Mouse (Mus musculus) MEL (cell line): ENCODE results near the gene Dop1a. TPM values are rescaled to one million over a fixed set of nuclear protein-coding genes. Genes with fewer than 3 reads are reported as not detected.
A peak's percentile ranks its signal among the peaks of the same experiment; 100 is the strongest.

Source experiments
- DNase-seq: peaks from one replicate; pipeline ENCODE4 v3.0.0; 2011; ENCODE audit warnings: low read depth, low spot score
- H3K27ac ChIP-seq: 2 replicates; pipeline ENCODE4 v1.5.1; 2012; ENCODE audit warnings: low read depth, mild to moderate bottlenecking, control low read depth, low read length, moderate library complexity; ENCODE audit not compliant: control insufficient read depth
- H3K27me3 ChIP-seq, 2 experiments: fragments of 150-350 bp in 1 of 2; sonication (generic) in 1 of 2; 2 replicates each; pipeline ENCODE4 v1.6.1; 2012; ENCODE audit warnings: low read length in 2 of 2, mild to moderate bottlenecking in 2 of 2, improper control_type of control experiment in 1 of 2, moderate library complexity in 1 of 2; ENCODE audit not compliant: insufficient read depth in 2 of 2, control insufficient read depth in 1 of 2
- H3K36me3 ChIP-seq, 2 experiments: 2 replicates each; pipeline ENCODE4 v1.6.1; 2012 to 2014; ENCODE audit warnings: low read length in 2 of 2, improper control_type of control experiment in 1 of 2, inconsistent platforms in 1 of 2, mild to moderate bottlenecking in 1 of 2; ENCODE audit not compliant: insufficient read depth in 2 of 2, control insufficient read depth in 1 of 2
- H3K4me1 ChIP-seq, 2 experiments: fragments of 150-350 bp in 1 of 2; sonication (generic) in 1 of 2; 2 replicates each; pipeline ENCODE4 v1.6.1; 2012; ENCODE audit warnings: low read length in 2 of 2, improper control_type of control experiment in 1 of 2, mild to moderate bottlenecking in 1 of 2; ENCODE audit not compliant: insufficient read depth in 2 of 2, control insufficient read depth in 1 of 2
- H3K4me3 ChIP-seq, 2 experiments: fragments of 150-350 bp in 1 of 2; sonication (generic) in 1 of 2; 2 replicates each; pipeline ENCODE4 v1.5.1; 2012; ENCODE audit warnings: low read depth in 2 of 2, low read length in 2 of 2, mild to moderate bottlenecking in 2 of 2, moderate library complexity in 2 of 2, control low read depth in 1 of 2, improper control_type of control experiment in 1 of 2; ENCODE audit not compliant: control insufficient read depth in 1 of 2, insufficient read depth in 1 of 2
- H3K79me2 ChIP-seq: 2 replicates; pipeline ENCODE4 v1.6.1; 2012; ENCODE audit warnings: mild to moderate bottlenecking, low read length, moderate library complexity; ENCODE audit not compliant: control insufficient read depth, poor library complexity, insufficient read depth
- H3K9ac ChIP-seq: 2 replicates; pipeline ENCODE4 v1.6.1; 2012; ENCODE audit warnings: low read depth, mild to moderate bottlenecking, control low read depth, low read length, moderate library complexity; ENCODE audit not compliant: control insufficient read depth, poor library complexity, severe bottlenecking
- H3K9me3 ChIP-seq: fragments of 150-350 bp; sonication (generic); replicated peaks from 2 replicates; pipeline ENCODE4 v1.6.1; 2012; ENCODE audit warnings: mild to moderate bottlenecking, low read length, improper control_type of control experiment, moderate library complexity; ENCODE audit not compliant: insufficient read depth
- BHLHE40 ChIP-seq: IDR thresholded peaks from 2 replicates; pipeline ENCODE4 v1.6.1; 2012; ENCODE audit warnings: low read depth, mild to moderate bottlenecking, inconsistent platforms, low read length, improper control_type of control experiment, borderline replicate concordance
- CHD2 ChIP-seq: IDR thresholded peaks from 2 replicates; pipeline ENCODE4 v1.6.1; 2011; ENCODE audit warnings: low read length, improper control_type of control experiment
- ELF1 ChIP-seq: IDR thresholded peaks from 2 replicates; pipeline ENCODE4 v1.6.1; 2014; ENCODE audit warnings: low read depth, mild to moderate bottlenecking, inconsistent platforms, low read length, improper control_type of control experiment, moderate library complexity
- EP300 ChIP-seq, 2 experiments: IDR thresholded peaks; 2 replicates each; pipeline ENCODE4 v1.6.1; 2011; ENCODE audit warnings: improper control_type of control experiment in 2 of 2, low read length in 2 of 2, low read depth in 1 of 2, mild to moderate bottlenecking in 1 of 2
- ETS1 ChIP-seq: IDR thresholded peaks from 2 replicates; pipeline ENCODE4 v1.6.1; 2012; ENCODE audit warnings: low read depth, mild to moderate bottlenecking, inconsistent platforms, low read length, improper control_type of control experiment, moderate library complexity
- GABPA ChIP-seq: IDR thresholded peaks from 2 replicates; pipeline ENCODE4 v1.6.1; 2012; ENCODE audit warnings: low read depth, mild to moderate bottlenecking, inconsistent platforms, low read length, improper control_type of control experiment, moderate library complexity
- GATA1 ChIP-seq: IDR thresholded peaks from 2 replicates; pipeline ENCODE4 v1.6.1; 2011; ENCODE audit warnings: low read depth, low read length, improper control_type of control experiment
- JUND ChIP-seq: IDR thresholded peaks from 2 replicates; pipeline ENCODE4 v1.6.1; 2011; ENCODE audit warnings: low read depth, mild to moderate bottlenecking, improper control_type of control experiment, low read length
- KAT2A ChIP-seq: conservative IDR thresholded peaks from 2 replicates; pipeline ENCODE4 v1.6.1; 2012; ENCODE audit warnings: low read depth, low read length, improper control_type of control experiment, inconsistent platforms
- MAFK ChIP-seq: IDR thresholded peaks from 2 replicates; pipeline ENCODE4 v1.6.1; 2011; ENCODE audit warnings: low read depth, mild to moderate bottlenecking, low read length, improper control_type of control experiment, borderline replicate concordance
- MAX ChIP-seq: IDR thresholded peaks from 2 replicates; pipeline ENCODE4 v1.6.1; 2011; ENCODE audit warnings: low read length, improper control_type of control experiment
- MAZ ChIP-seq: IDR thresholded peaks from 2 replicates; pipeline ENCODE4 v1.6.1; 2012; ENCODE audit warnings: low read depth, mild to moderate bottlenecking, inconsistent platforms, low read length, improper control_type of control experiment
- MXI1 ChIP-seq: IDR thresholded peaks from 2 replicates; pipeline ENCODE4 v1.6.1; 2011; ENCODE audit warnings: mild to moderate bottlenecking, low read depth, low read length, improper control_type of control experiment
- MYB ChIP-seq: IDR thresholded peaks from 2 replicates; pipeline ENCODE4 v1.6.1; 2011; ENCODE audit warnings: mild to moderate bottlenecking, low read depth, low read length, improper control_type of control experiment
- MYC ChIP-seq: IDR thresholded peaks from 2 replicates; pipeline ENCODE4 v1.6.1; 2011; ENCODE audit warnings: low read depth, mild to moderate bottlenecking, low read length, improper control_type of control experiment, moderate library complexity
- NELFE ChIP-seq: IDR thresholded peaks from 2 replicates; pipeline ENCODE4 v1.6.1; 2011; ENCODE audit warnings: low read depth, low read length, improper control_type of control experiment
- NRF1 ChIP-seq: IDR thresholded peaks from 2 replicates; pipeline ENCODE4 v1.6.1; 2014; ENCODE audit warnings: low read depth, mild to moderate bottlenecking, inconsistent platforms, low read length, improper control_type of control experiment, moderate library complexity; ENCODE audit not compliant: poor library complexity, insufficient read depth, severe bottlenecking
- POLR2AphosphoS2 ChIP-seq: IDR thresholded peaks from 2 replicates; pipeline ENCODE4 v1.6.1; 2011; ENCODE audit warnings: low read length, improper control_type of control experiment
- RAD21 ChIP-seq: IDR thresholded peaks from 2 replicates; pipeline ENCODE4 v1.6.1; 2011; ENCODE audit warnings: mild to moderate bottlenecking, low read depth, low read length, improper control_type of control experiment
- RCOR1 ChIP-seq: IDR thresholded peaks from 2 replicates; pipeline ENCODE4 v1.6.1; 2012; ENCODE audit warnings: low read depth, mild to moderate bottlenecking, inconsistent platforms, low read length, improper control_type of control experiment
- SIN3A ChIP-seq: IDR thresholded peaks from 2 replicates; pipeline ENCODE4 v1.6.1; 2012; ENCODE audit warnings: low read length, improper control_type of control experiment, inconsistent platforms
- SMC3 ChIP-seq: IDR thresholded peaks from 2 replicates; pipeline ENCODE4 v1.6.1; 2011; ENCODE audit warnings: low read depth, low read length, improper control_type of control experiment
- TAL1 ChIP-seq: IDR thresholded peaks from 2 replicates; pipeline ENCODE4 v1.6.1; 2012; ENCODE audit warnings: mild to moderate bottlenecking, inconsistent platforms, low read length, moderate library complexity, mixed read lengths
- TBP ChIP-seq: IDR thresholded peaks from 2 replicates; pipeline ENCODE4 v1.8.0; 2011; ENCODE audit warnings: low read depth, low read length, improper control_type of control experiment
- TCF12 ChIP-seq: IDR thresholded peaks from 2 replicates; pipeline ENCODE4 v1.6.1; 2014; ENCODE audit warnings: low read depth, mild to moderate bottlenecking, inconsistent platforms, low read length, improper control_type of control experiment, moderate library complexity
- USF2 ChIP-seq, 2 experiments: IDR thresholded peaks; 2 replicates each; pipeline ENCODE4 v1.6.1; 2011 to 2012; ENCODE audit warnings: improper control_type of control experiment in 2 of 2, low read length in 2 of 2, borderline replicate concordance in 1 of 2, inconsistent platforms in 1 of 2, low read depth in 1 of 2, mild to moderate bottlenecking in 1 of 2; ENCODE audit not compliant: insufficient read depth in 1 of 2
- polyA plus RNA-seq, 2 experiments: library from polyadenylated mRNA; stranded (reverse) in 1 of 2; unstranded in 1 of 2; fragments of >175 nt in 1 of 2; fragments of >200 nt in 1 of 2; gene quantifications; 2 replicates each; pipeline versions ENCODE4 v1.2.1 to v1.2.4; 2012; ENCODE audit warnings: low replicate concordance in 2 of 2, low read depth in 1 of 2; ENCODE audit not compliant: insufficient read length in 2 of 2, insufficient read depth in 1 of 2, missing spikeins in 1 of 2
- total RNA-seq: library from RNA; depleted of rRNA; stranded (reverse); fragments of 300-350 nt; gene quantifications from 2 replicates; pipeline ENCODE4 v1.2.3, GENCODE M21; 2012

Dop1a gene
- total and polyA plus RNA-seq, 3 experiments = 15.0 to 16.8 TPM; not detected in 1

- peak; percentile 79 for DNase-seq
- peak overlapping the region in 1 of 2 experiments; percentile 2; a peak in 1 of 4 replicates for H3K4me3 ChIP-seq
- H3K9ac ChIP-seq = no peak overlapping the region; the same call in 1 of the 2 replicates
- no peaks in the 10 kb centered on the region for H3K9me3 ChIP-seq
- TF ChIP-seq MAX = 0 out of 2 replicates have a peak, but pooled peaks have one; percentile 40
- TF ChIP-seq MAZ = no peak
- no peak for TF ChIP-seq RCOR1
- 0 out of 2 replicates have a peak, but pooled peaks have one; percentile 26 for TF ChIP-seq KAT2A
- TF ChIP-seq SIN3A = peak; percentile 76
- TF ChIP-seq TBP = no peak
- peak; percentile 88 for TF ChIP-seq ETS1
- TF ChIP-seq MXI1 = peak; percentile 66; the same call in 1 of the 2 replicates
- no peak for TF ChIP-seq RAD21
- TF ChIP-seq ELF1 = no peak
- TF ChIP-seq GATA1 = peak; percentile 77; the same call in 1 of the 2 replicates
- no peak for TF ChIP-seq NRF1
- no peak for TF ChIP-seq USF2 (IDR thresholded peaks at IDR 0.05; ENCODE audit: borderline replicate concordance in 1 of 2, insufficient read depth in 1 of 2, low read depth in 1 of 2, low read length in 2 of 2)
- peak; percentile 86 for TF ChIP-seq TCF12
- peak; percentile 82 for TF ChIP-seq EP300 (IDR thresholded peaks at IDR 0.05; ENCODE audit: low read depth in 1 of 2, low read length in 2 of 2)
- peak; percentile 96 for TF ChIP-seq MAFK
- no peak for TF ChIP-seq JUND
- no peak for TF ChIP-seq SMC3
- TF ChIP-seq CHD2 = no peak
- 0 out of 2 replicates have a peak, but pooled peaks have one; percentile 42 for TF ChIP-seq MYC
- no peak for TF ChIP-seq NELFE
- no peak for TF ChIP-seq POLR2AphosphoS2
- no peak for TF ChIP-seq BHLHE40
- no peak for TF ChIP-seq GABPA
- no peak for TF ChIP-seq MYB
- peak; percentile 66 for TF ChIP-seq TAL1
- H3K27me3 ChIP-seq = no peaks in the 10 kb centered on the region
- H3K27ac ChIP-seq = peak overlapping the region; percentile 60
- H3K4me1 ChIP-seq = peaks cover 5 to 7% of the 10 kb centered on the region in 2 experiments
- no peaks in the 10 kb centered on the region for H3K79me2 ChIP-seq
- peaks cover 4 to 9% of the 10 kb centered on the region in 2 experiments; a peak in 3 of 4 replicates for H3K36me3 ChIP-seq
Measured at GRCm38 (mm10) chr9:86499083-86499482, 32.1 kb downstream of the Dop1a start.
